Mouse (Mus musculus): ENCODE measurements at regions not wholly inside any gene's neighbourhood (a gene's known extent, or its start where the extent isn't known, plus 50 kb on each side); places are given as distances from the start of the nearest gene placed in this dataset.
A peak's percentile ranks its signal among the peaks of the same experiment; 100 is the strongest.
"Not testable (repeated sequence)": the region's sequence is repeated elsewhere in the genome, so short reads cannot be mapped to it uniquely, and the experiment has no call there.

DNA sequence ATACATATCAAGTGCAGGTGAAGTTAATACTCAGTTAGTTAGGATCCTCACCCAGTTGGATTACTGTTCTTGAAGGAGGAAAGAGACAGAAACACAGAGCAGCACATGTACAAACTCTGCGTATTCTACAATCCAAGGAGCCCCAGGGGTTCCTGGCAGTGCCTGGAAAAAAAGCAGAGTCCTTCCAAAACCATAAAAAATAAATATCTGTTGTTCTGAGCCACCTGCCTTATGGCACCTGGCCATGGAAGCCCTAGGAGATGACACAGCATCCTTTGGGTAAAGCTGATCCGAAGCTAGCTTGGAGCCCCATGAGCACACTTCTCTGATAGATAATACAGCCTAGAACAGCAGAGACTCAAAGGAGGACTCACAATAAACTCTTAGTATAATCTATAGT lies 159.9 kb upstream of the Cdyl start:
- DNase-seq, result peak; percentile 50

DNA sequence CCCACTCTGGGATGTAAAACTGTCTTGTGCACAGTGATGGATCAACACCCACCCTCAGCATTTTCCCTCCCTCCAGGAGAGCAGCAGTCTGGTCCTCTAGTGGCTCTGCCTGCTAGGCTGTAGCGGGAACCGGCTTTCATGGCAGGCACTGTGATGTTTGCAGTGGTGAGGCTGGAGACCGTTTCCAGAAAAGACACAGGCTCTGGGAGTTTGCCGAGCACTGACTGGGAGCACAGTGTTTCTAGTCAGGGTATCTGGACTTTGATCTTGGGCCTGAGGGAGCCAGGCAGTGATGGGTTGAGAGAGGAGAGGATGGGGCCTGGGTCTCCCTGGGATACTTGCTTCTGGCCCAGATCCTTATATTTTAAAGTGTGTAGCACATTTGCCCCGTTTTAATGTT lies 158.7 kb upstream of the Cdyl start:
- DNase-seq, result no peak

DNA sequence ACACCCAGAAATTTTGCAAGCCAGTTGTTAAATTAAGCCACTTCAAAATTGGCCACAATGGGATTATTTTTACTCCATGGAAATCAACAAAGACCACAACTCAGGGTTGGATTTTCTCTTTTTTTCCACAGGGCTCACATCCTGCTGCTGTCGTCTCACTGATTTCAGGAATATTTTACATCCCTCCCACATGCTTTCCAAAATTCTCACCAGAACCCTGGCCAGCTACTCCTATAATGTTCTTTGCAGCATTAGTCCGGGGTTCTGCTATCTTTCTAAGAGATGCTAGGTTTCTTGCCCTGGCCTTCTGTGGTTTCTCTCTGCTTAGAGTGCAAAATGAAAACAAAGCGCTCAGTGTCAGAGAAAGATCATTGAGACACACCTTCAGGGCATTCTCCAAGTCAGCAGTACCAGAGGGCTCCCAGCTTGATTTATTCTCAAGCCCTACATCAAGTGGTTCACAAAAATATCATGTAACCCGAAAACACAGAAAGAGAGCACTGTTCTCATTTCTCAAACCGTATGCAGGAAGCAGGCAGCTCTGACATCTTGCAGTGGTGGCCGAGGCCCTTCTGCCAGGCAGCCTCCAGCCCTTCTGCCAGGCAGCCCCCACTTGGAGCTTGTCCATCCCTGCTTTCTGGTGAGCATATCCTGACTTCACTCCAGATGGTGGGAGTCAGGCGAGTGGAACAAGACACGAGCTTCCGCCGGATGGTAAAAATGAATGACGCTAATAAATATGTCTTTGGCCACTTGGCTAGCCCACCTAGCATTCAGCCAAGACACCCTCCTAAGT lies 158.1 kb upstream of the Cdyl start:
- peak; percentile 88 for DNase-seq

DNA sequence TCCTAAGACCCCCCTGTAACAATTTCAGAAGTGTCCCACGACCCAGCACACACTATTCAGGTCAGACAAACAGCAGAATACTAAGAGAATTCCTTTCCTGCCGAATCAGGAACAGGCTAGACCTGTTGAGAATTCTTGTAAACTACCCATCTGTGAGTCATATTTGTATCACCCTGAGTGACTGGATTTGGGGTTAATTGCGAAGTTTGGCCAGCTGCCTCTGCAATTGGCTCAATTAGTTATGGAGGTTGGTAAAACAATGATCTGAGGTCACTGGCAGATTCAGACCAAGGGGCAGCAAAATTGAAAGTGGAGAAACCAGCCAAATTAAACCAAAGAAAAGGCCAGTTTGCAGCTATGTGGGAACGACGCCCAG lies 157.5 kb upstream of the Cdyl start:
- DNase-seq, result peak; percentile 51

DNA sequence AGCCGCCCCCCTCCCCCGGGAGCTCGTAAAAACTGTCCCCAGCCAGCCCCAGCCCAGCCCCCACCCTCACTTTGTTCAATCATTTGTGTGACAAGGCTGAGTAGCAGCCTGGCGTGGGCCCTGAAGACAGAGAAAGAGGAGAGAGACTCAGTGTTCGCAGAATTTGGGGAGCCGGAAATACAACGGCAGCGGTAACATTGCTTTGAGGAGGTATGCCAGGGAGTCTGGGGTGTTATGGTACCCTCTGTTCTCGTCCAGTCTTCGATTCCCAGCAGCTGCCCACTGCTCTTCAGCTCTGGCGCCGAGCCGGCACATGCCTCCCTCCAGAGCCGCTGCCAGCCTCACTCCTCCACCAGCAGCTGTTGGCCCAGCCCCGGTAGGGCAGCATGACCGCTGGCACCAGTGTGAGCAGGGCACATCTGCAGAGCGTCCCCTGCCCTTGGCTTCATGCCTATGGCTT lies 156.2 kb upstream of the Cdyl start:
- DNase-seq, result peak; percentile 47

DNA sequence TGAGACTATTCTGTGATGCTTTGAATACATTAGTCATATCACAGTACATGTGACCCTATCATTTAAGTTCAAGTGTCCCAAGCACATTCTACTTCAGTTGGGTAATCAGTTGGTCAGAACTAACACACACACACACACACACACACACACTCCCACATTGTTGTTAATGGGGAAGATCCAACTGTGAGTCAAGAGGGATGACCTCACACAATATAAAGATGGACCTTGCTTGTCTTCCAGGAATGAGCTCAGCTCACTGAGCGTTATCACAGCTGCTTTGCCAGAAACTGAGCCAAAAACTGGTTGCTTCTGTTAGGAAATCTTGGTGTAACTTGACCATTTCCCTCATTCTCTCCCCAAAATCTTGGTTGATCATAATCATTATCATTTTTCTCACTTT lies 152.4 kb upstream of the Cdyl start:
- no peak for DNase-seq

DNA sequence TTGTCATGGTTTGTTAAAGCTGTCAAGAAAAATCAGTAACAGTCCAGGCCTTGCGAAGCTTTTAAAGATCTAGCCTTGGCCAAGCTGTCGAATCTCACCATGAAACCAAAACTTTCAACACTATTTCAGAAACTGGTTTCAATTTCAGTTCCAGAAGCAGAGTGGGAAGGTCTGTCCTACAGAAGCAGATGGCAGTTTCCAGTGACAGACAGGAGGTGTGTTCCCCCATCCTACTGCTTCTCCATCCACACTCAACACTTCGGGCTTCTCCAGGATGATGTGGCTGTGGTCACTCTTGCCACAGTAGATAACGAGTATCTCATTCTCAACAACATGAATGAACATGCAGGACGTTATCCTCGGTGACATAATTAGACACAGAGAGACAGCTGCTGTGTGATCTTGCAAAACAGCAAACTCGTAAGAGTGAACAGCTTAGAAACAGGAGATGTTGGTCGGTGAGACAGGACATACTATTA lies 147.6 kb upstream of the Cdyl start:
- DNase-seq, result no peak

DNA sequence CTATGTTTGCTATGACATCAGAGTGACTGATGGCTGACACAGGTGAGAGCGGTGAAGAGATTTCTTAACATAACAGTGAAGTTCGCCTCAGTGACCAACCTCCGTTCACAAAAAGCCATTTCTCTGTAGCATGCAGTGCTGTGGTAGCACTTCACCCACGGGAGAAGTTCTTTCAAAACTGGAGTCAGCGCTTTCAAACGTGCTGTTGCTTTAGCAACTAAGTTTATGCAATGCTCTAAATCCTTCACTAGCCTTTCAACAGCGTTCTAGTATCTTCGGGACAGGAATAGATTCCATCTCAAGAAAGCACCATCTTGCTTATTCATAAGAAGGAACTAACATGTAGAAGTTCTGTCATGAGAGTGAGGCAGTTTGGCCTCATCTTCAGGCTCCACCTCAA lies 146.5 kb upstream of the Cdyl start:
- no peak for DNase-seq

DNA sequence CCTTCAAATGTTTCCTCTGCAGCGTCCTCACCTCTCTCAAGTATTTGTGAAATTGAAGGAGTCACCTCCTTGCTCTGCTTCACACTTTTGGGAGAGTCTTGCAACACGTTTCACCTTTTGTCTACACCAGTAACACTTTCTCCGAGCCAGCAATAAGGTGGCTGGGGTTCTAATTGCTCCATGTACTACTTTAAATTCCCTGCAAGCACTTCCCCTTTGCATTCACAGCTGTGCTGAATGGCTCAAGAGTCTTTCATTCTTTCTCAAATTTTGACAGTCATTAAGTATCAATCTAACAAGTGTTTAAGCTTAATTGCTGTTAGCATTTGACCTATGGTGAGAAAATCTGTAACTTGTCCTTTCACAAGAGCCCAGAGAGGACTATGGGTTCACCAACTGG lies 144.3 kb upstream of the Cdyl start:
- DNase-seq, result no peak

DNA sequence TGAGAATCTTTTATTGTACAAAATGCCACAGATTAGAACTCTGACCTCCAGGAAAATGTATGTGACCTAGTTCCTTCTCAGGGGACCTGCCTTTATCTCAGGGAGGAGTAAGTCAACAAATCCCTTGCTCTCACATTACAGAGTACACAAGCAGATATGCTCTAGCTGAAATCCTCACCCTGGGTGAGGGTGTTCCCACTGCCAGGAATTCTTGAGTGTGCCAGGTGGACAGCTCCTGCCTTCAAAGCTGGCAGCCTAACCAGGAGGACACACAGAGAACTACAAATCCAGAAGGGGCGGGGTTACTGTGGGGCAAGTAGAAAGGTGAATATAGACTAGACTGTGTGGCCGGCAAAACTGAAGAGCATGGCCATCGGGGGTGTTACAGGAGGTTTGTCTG lies 141.9 kb upstream of the Cdyl start:
- peak; percentile 22 for DNase-seq

DNA sequence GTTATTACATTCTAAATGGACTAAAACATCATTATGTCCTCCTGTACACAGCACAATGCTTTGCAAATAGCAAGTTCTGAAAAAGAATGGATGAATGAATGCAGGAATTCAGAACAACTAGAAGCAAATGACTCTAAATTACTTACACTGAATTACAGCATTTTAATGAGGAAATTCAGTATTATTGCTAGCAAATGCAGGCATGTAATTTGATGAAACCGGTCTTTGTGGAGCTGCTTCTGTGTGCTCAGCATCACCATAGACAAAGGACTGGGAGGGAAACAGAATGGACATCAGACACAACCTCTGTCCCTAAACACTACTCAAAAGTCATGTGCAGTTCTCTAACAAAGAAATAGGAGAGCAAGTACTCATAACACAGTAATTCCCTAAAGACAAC lies 137.4 kb upstream of the Cdyl start:
- DNase-seq, result no peak

DNA sequence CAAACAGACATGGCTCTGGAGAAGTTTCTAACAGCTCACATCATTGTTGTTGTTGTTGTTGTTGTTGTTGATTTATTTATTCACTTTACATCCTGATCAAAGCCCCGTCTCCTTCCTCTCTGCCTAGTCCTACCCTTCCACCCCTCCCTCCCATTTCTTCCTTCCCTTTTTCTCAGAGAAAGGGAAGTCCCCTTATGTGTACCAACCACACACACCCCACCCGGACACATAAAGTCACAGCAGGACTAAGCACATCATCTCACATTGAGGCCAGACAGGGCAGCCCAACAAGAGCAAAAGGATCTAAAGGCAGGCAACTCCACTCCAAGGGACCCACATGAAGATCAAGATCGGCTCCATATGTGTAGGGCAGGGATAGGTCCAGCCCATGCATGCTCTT lies 130.1 kb upstream of the Cdyl start:
- no peak for DNase-seq

DNA sequence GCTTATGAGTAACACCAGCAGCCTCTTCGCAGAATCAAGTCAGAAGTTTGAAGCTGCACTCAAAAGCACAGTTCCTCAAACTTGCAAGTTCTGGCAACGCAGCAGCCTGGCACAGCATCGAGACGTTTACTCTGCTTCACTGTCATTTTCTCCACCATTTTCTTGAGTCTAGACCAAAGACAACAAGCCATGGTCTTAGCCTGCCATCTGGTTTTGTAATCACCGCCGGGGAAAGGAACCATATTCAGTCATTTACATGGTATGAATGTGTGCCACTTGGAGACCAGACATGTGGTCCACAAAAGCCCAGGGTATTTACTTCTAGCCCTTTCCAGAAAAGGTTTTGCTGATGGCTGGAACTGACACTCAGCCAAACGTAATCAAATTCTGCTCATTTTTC lies 122.5 kb upstream of the Cdyl start:
- DNase-seq, result no peak

DNA sequence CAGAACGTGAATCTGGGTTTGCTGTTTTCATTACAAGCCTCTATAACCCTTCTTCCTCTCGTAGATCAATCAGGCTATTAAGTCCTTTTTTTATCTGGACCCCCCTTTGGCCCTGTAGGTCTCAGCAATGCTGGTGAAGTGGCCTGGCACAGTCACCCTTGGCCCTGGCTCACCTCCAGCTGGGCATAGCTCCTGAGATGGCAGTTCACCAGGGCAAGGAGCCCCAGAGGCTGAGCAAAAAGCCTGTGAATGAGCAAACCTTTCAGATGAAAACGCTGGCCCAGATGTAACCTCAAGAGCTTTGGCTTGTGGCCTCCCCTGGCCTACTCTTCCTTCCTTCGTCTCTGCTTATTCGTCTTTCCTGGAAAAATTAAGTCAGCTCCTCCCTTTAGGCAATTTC lies 121.7 kb upstream of the Cdyl start:
- DNase-seq, result peak; percentile 45

DNA sequence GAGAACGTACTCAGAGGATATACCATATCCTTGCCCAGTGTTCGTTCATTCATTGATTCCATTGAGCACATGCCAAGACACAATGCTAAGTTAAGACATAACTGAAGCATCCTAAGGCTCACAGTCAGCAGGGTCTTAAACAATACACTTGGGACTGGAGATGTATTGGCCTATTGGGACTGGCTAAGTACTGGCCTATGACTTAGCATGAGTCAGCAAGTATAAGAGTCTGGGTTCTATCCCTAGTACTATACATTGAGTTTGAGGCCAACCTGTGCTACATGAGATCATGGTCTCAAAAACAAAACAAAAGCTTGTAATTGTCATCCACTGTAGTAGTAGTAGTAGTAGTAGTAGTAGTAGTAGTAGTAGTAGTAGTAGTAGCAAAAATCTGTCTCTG lies 119.2 kb upstream of the Cdyl start:
- no peak for DNase-seq

DNA sequence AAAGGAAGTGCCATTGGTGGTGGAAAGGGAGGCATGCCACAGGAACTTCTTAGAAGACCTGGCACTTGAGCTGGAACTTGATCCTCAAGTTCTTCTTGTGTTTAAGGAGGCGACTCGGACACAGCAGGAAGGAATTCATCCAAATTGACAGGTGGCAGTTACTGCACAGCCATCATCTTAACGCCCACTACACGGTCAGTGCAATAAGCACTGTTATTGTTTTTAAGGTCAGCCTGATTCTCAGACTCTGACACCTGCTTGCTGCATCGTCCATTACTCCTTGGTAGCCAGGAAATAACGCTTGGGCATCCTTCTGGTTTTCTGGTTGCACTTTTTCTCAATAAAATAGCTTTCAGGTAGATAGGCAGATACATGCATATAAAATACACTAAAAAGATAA lies 118.6 kb upstream of the Cdyl start:
- DNase-seq, result no peak

DNA sequence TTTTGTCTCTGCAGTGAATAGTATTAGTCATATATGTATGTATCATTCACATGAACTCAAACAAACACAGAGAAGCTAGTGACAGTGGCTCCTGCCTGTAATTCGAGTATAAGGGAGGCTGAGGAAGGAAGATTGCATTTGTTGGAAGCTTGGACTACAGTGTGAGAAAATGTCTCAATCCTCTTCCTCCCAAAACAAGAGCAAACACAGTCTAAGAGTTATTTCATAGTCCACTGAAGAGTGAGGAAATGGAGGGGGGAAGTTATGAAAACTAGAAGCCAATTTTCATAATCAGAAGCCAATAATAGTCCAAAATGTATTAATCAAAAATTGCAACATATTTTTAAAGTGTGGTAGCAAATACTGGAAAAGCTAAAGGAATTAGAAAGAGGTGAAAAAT lies 95.6 kb upstream of the Cdyl start:
- no peak for DNase-seq

DNA sequence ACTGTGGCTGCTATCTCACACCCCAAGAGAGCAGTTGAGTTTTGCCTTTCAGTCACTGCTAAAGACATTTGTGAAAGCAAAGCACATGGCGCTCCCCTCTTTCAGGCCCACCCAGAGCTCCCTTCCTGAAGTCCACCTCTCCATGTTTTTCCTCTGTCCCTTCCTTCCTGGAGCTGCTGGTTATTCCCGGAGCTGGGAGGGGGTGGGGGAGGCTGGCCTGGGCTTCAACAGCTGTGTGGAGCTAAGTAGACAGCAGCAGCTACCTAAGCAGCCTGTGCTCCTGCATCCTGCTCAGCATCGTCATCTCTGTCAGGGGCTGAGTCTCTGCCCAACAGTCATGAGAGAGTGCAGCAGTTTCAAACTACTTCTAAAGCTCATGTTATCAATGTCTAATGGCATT lies 78.0 kb upstream of the Cdyl start:
- DNase-seq, result no peak

DNA sequence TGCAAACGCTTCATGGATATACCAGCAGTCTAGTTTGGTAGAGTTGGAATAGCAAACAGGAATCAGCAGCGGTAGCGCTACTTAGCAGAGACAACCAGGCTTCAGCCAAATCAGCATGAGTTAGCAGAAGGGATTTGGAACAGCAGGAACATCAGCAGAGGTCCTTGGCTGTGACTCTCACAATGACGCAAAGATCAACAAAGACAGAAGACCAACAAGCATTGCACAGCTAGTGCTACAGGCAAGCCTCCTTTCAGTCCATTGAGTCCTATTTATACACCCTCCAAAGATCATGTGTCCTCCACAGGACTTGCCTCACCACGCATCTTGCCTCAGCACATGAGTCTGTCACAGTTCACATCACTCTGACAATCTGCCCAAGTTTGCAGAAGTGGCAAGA lies 61.6 kb upstream of the Cdyl start:
- DNase-seq, result no peak

DNA sequence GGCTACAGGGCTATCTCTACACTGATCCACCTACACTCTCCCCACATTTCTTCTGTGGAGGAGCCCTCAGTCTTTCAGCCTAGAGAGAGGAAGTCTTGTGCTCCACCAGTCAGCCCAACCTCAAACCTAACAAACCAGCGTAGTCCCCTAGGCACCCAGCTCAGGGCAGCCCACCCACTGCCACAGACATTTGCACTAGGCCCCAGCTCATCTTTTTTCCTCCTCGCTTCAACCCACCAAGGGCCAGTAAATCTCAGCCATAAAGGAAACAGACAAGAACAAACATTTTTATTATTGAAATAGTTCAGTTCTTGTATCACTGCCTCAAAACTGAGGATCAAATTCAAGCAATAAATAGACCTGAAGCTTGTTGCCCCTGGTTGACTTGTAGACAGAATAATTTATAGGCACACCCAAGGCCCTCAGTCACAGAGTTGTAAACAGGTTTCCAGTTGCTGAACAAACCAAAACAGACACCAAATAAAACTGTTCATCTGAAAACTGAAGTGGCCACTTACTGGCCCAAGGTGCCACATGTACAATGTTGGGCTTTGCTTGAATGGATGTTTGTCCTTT lies 58.0 kb upstream of the Cdyl start:
- DNase-seq, result no peak

DNA sequence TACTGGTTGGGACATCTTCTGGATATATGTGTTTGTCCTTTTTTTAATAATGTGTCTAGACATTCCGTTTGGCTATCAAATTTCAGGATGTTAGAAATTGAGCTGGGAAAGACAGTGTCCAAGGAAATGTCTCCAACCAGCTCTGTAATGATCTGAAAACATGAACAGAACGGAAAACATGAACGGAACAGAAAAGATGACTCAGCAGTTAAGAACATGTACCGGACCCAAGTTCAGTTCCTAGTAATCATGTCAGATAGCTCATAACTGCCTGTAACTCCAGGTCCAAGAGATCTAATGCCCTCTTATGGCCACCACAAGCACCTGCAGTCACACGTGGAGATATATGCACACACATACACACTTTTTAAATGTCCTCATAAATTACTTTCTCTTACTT lies 56.6 kb upstream of the Cdyl start:
- DNase-seq, result no peak

DNA sequence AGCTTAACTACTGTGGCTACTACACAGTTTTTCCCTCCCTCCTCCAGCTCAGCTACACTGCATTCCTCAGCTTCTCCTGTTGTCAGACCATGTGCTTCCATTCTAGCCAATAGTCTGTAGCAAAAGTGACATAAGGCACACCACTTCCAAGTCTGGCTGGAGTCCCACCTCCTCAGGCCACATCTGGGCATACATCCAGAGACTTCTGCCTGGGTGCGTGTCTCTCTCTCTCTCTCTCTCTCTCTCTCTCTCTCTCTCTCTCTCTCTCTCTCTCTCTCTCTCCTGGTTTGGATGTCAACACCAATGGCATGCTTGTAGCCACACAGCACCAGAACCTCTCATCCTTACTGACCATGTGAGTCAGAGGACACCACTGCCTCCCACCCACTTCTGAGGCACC lies 55.6 kb upstream of the Cdyl start:
- DNase-seq, result no peak

DNA sequence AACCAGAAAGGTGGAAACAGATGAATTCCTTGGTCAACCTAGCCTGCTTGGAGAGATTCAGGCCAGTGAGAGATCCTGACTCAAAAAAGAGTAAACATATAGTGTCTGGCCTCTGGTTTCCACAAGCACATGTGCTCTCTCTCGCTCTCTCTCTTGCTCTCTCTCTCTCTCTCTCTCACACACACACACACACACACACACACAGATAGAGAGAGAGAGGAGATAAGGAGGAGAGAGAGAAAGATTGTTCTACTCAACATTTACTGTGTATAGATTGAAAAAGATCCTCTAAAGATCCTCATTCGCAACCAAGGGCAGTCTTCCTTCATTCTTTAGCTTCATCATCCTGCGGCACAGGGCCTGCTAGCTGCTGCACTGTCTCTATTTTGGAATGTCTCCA lies 54.9 kb upstream of the Cdyl start:
- no peak for DNase-seq

DNA sequence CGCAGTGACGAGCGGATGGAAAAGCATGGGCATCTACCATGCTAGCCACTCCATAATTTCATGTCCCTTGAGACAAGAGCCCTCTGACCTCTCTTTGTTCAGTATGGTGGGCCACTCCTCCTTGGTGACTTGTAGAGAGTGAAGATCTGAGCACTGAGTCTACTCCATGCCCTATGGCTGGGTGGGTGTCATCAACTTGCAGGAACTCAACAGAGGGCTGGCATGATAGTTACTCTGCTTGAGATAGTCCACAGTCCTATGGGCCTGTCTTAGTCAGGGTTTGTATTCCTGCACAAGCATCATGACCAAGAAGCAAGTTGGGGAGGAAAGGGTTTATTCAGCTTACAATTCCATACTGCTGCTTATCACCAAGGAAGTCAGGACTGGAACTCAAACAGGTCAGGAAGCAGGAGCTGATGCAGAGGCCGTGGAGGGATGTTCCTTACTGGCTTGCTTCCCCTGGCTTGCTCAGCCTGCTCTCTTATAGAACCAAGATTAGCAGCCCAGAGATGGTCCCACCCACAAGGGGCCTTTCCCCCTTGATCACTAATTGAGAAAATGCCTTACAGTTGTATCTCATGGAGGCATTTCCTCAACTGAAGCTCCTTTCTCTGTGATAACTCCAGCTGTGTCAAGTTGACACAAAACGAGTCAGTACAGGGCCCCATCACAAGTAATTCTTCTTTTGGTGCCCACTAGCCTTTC lies 52.6 kb upstream of the Cdyl start:
- not testable (repeated sequence) for DNase-seq

All from cerebellum, adult 9-11 months (tissue).